Mouse (Mus musculus) lung, embryonic 14.5 days (tissue): ENCODE results near the gene Ppan. TPM values are rescaled to one million over a fixed set of nuclear protein-coding genes. Genes with fewer than 3 reads are reported as not detected.

Source experiments
- ATAC-seq: fragments of 200-750 bp; cut with Nextera tagmentation; 2 replicates; pipeline ENCODE4 v1.8.0; 2017; ENCODE audit warnings: mild to moderate bottlenecking, moderate TSS enrichment, moderate library complexity; ENCODE audit not compliant: insufficient read depth
- DNase-seq: peaks from one replicate; pipeline ENCODE4 v3.0.0-alpha.2; 2015
- H3K27ac ChIP-seq: fragments of 300-500 bp; sonication (generic); 2 replicates; pipeline ENCODE4 v1.5.1; 2014; ENCODE audit warnings: low read depth, mild to moderate bottlenecking, moderate library complexity
- H3K27me3 ChIP-seq: fragments of 300-500 bp; sonication (generic); 2 replicates; pipeline ENCODE4 v1.6.1; 2014; ENCODE audit warnings: low read length, control low read depth; ENCODE audit not compliant: insufficient read depth
- H3K36me3 ChIP-seq: fragments of 300-500 bp; sonication (generic); 2 replicates; pipeline ENCODE4 v1.6.1; 2014; ENCODE audit warnings: control low read depth; ENCODE audit not compliant: insufficient read depth
- H3K4me1 ChIP-seq: fragments of 300-500 bp; sonication (generic); 2 replicates; pipeline ENCODE4 v1.6.1; 2014; ENCODE audit warnings: antibody characterized with exemption, control low read depth; ENCODE audit not compliant: insufficient read depth
- H3K4me2 ChIP-seq: fragments of 300-500 bp; sonication (generic); 2 replicates; pipeline ENCODE4 v1.6.1; 2014; ENCODE audit warnings: mild to moderate bottlenecking
- H3K4me3 ChIP-seq: fragments of 300-500 bp; sonication (generic); 2 replicates; pipeline ENCODE4 v1.5.1; 2014; ENCODE audit warnings: low read depth, low read length
- H3K9ac ChIP-seq: fragments of 300-500 bp; sonication (generic); 2 replicates; pipeline ENCODE4 v1.6.1; 2014
- H3K9me3 ChIP-seq: fragments of 300-500 bp; sonication (generic); 2 replicates; pipeline ENCODE4 v1.6.1; 2016; ENCODE audit warnings: low read depth, low read length, control low read depth
- CTCF ChIP-seq: IDR thresholded peaks from 2 replicates; pipeline ENCODE4 v1.5.1; 2016; ENCODE audit warnings: antibody characterized with exemption, low read depth
- WGBS: fragments of 180-500 bp; shearing (Covaris S2); extraction: QIAGEN DNeasy Blood & Tissue Kit; methylation state at CpG from one replicate; pipeline ENCODE4 v1.1.7; 2014; 5-methylcytosine and 5-hydroxymethylcytosine counted together
- polyA plus RNA-seq: library from polyadenylated mRNA; unstranded; fragments of >200 nt; fragmentation: Nextera tagmentation; extraction: Ambion mirVana; gene quantifications from 2 replicates; pipeline ENCODE4 v1.2.1, GENCODE M21; 2014

Ppan gene
- polyA plus RNA-seq, 1 experiment from 2014 or later: 83.6 TPM

DNA sequence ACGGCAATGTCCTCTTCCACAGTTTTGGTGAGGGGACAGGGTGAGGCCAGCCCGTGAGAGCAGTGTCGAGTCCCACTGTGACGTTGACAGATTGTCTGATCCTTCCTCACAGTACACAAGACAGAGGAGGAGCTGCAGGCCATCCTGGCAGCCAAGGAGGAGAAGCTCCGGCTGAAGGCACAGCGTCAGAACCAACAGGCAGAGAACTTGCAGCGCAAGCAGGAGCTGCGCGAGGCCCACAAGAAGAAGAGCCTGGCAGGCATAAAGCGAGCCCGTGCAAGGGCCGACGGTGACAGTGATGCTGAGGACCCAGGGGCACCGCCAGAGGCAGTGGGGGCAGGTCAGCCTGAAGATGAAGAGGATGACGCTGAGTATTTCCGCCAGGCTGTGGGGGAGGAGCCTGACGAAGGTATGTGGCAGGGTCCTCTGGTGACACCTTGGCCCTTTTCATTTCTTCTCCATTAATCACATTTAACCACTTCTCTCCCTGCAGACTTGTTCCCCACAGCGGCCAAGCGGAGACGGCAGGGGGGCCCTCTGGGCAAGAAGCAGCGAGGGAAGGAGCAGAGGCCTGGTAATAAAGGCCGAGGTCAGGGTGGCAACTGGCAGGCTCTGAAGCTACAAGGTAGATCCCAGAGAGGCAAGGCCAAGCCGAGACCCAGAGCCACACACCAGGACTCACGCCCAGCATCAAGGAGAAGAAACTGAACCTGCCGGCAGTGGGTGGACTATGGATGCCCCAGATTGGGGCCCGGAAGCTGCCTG, 3.5 kb downstream of the Ppan start:
- WGBS: 63% methylated on average over 26 of the region's 26 CpGs
- H3K4me1 ChIP-seq: no peaks in the 10 kb centered on the region
- no peak overlapping the region for H3K4me3 ChIP-seq
- H3K36me3 ChIP-seq: peaks cover 72% of the 10 kb centered on the region
- H3K27me3 ChIP-seq: no peaks in the 10 kb centered on the region
- H3K27ac ChIP-seq: no peak overlapping the region
- H3K9ac ChIP-seq: no peak overlapping the region
- no peaks in the 10 kb centered on the region for H3K9me3 ChIP-seq
- DNase-seq: no peak
- ATAC-seq: no peak
- no peak for TF ChIP-seq CTCF
- H3K4me2 ChIP-seq: no peak overlapping the region

DNA sequence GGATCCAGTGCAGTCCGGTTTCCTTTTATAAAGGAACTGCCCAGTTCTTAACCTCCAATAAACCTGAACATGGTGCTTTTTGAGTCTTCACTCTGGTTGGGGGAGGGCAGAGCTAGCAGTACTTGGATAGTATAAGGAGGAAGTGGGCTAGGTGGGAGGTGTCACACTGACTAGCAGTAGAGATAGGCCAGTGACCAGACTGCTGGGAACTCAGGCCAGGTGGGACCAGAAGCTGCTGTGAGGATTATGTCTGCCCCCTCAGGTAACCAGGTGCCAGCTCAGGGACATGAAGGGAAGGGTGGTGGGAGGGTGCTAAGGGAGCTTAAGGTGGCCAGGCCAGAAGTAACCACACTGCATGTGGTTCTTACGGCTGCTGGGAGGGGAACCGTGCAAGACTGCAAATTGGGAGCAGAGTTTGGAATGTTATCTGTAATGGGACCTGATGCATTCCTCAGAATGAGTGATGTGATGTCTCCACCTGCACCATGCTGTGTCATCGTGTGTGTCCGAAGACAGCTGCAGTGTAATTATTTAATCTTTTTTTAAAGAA, 4.2 kb downstream of the Ppan start:
- H3K27ac ChIP-seq: no peak overlapping the region
- no peaks in the 10 kb centered on the region for H3K9me3 ChIP-seq
- WGBS: 50% methylated on average over 5 of the region's 5 CpGs
- ATAC-seq (no peak), DNase-seq (no peak)
- no peak overlapping the region for H3K4me2 ChIP-seq
- H3K36me3 ChIP-seq: peaks cover 76% of the 10 kb centered on the region
- TF ChIP-seq CTCF: no peak
- H3K4me3 ChIP-seq: no peak overlapping the region
- H3K4me1 ChIP-seq: no peaks in the 10 kb centered on the region
- H3K9ac ChIP-seq: no peak overlapping the region
- no peaks in the 10 kb centered on the region for H3K27me3 ChIP-seq

DNA sequence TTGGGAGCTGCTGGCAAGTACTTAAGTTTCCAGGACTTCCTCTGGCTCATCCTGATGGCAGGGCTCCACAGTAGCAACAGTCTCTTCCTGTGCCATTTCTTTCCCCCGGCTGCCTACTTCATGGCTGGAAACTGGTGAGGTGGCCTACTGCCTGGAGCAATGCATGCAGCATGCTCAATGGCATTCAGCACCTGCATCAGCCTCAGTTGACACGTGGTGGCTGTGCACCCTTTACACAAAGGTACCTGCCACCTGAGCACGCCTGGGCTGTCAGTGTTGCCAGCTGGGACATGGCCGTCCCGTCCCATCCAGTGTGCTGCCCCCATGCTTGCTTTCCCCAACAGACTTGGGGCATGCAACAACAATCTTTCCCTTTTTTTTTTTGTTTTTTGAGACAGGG, 5.1 kb downstream of the Ppan start:
- Histone ChIP-seq H3K27me3 (no peaks in the 10 kb centered on the region), H3K36me3 (peaks cover 76% of the 10 kb centered on the region), H3K4me1 (no peaks in the 10 kb centered on the region), H3K9me3 (no peaks in the 10 kb centered on the region), H3K4me2 (no peak overlapping the region), H3K4me3 (no peak overlapping the region), H3K27ac (no peak overlapping the region), H3K9ac (no peak overlapping the region)
- no peak for TF ChIP-seq CTCF
- no peak for ATAC-seq
- no peak for DNase-seq
- WGBS: 56% methylated on average over 5 of the region's 5 CpGs

DNA sequence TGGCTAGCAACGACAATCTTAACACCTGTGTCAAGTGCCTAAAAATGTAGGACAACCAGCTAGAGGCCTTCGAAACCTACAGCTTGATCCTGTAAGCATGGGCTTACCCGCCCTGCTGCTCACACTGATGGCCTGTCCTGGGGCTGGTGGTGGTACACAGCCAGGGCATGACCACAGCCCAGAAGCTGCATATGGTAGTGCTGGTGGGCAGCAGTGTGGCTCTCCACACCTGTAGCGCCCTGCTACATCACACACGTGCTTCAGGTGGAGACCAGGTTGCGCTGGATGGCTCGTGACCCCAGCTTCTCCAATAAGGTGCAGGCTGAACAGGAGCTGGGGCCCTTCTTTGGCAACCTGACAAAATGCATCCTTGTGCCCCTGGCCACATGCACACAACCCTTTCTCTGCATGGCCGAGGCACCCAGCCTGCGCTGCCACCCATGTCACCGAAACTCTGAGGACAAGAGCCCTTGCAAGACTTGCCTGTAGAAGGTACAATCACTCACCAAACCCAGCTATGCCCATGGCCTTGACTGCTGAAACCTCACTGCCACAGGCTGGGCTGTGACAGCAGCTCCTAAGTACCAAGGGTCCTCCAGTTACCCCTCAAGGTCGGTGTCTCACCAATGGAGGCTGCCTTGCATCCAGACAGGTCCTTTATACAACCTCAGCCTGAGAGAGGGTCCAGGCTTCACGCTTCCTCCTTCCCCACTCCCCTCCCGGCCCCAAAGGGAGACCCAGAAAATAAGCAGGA, 5.8 kb downstream of the Ppan start:
- no peak overlapping the region for H3K4me2 ChIP-seq
- H3K4me3 ChIP-seq: no peak overlapping the region
- H3K9me3 ChIP-seq: no peaks in the 10 kb centered on the region
- H3K27ac ChIP-seq: no peak overlapping the region
- 79% methylated on average over 13 of the region's 13 CpGs for WGBS
- H3K36me3 ChIP-seq: peaks cover 76% of the 10 kb centered on the region
- H3K27me3 ChIP-seq: no peaks in the 10 kb centered on the region
- TF ChIP-seq CTCF: no peak
- no peak overlapping the region for H3K9ac ChIP-seq
- ATAC-seq (no peak), DNase-seq (no peak)
- H3K4me1 ChIP-seq: no peaks in the 10 kb centered on the region

DNA sequence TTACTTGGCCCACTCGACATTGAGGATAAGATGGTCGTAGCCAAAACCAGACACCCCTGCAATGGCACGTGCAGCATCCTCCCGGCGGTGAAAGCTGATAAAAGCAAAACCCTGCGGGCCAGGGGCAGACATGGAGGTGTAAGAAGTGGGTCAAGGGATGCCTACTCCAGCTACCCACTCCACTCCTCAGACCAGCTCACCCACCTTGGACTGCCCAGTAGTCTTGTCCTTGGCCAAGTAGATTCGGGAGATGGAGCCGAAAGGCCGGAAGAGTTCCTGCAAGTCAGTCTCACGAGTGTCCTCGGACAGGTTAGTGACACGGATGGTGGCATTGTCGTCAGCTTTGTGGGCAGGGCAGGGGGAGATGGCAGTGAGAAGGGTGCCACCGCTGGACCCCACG, 6.7 kb downstream of the Ppan start:
- 87% methylated on average over 15 of the region's 15 CpGs for WGBS
- no peak overlapping the region for H3K9ac ChIP-seq
- no peak for ATAC-seq

DNA sequence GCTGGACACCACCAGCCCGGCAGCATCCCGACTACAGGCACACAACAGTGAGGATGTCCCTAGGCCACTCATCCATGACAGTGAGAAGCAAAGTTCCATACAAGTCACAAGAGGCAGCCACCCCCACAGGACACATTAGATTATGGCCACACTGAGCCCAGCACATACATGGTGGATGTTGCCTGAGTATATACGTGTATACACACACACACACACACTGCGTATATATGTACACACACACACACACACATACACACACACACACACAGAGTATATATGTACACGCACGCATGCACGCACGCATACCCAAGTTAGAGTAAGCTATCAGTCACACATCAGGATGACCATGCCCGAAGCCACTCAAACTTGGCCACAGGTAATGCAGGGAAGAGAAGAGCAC, 7.4 kb downstream of the Ppan start:
- Histone ChIP-seq H3K27me3 (no peaks in the 10 kb centered on the region), H3K36me3 (peaks cover 66% of the 10 kb centered on the region), H3K4me3 (no peak overlapping the region), H3K9me3 (no peaks in the 10 kb centered on the region), H3K27ac (no peak overlapping the region), H3K4me1 (no peaks in the 10 kb centered on the region), H3K4me2 (no peak overlapping the region), H3K9ac (no peak overlapping the region)
- DNase-seq (no peak), ATAC-seq (no peak)
- no peak for TF ChIP-seq CTCF
- WGBS: 94% methylated on average over 9 of the region's 9 CpGs

More for the DNA sequence above, 6.7 kb downstream of the Ppan start:
- H3K36me3 ChIP-seq: peaks cover 73% of the 10 kb centered on the region
- H3K27me3 ChIP-seq: no peaks in the 10 kb centered on the region
- no peak overlapping the region for H3K4me2 ChIP-seq
- no peak for DNase-seq
- H3K9me3 ChIP-seq: no peaks in the 10 kb centered on the region
- no peak overlapping the region for H3K4me3 ChIP-seq
- no peaks in the 10 kb centered on the region for H3K4me1 ChIP-seq
- TF ChIP-seq CTCF: no peak
- H3K27ac ChIP-seq: no peak overlapping the region
